Mouse (Mus musculus): ENCODE results near the gene Tor2a. TPM values are rescaled to one million over a fixed set of nuclear protein-coding genes. Genes with fewer than 3 reads are reported as not detected.
A peak's percentile ranks its signal among the peaks of the same experiment; 100 is the strongest.

Gene Tor2a
- total RNA-seq, 2 experiments from 2014 or later = 17.7 to 24.2 TPM

- ATAC-seq (ENCODE audit: poor library complexity, severe bottlenecking) = no peak
These were observed 28.6 kb upstream of the Tor2a start for GRCm38 (mm10) chr2:32728463-32728862.

GRCm38 (mm10) chr2:32729547-32729946 is 27.5 kb upstream of the Tor2a start:
- ATAC-seq (ENCODE audit: poor library complexity, severe bottlenecking) = no peak

- no peak for ATAC-seq (ENCODE audit: poor library complexity, severe bottlenecking)
These were observed 26.2 kb upstream of the Tor2a start for GRCm38 (mm10) chr2:32730854-32731253.

- ATAC-seq (ENCODE audit: poor library complexity, severe bottlenecking) = no peak
These were observed 25.1 kb upstream of the Tor2a start for GRCm38 (mm10) chr2:32731911-32732310.

GRCm38 (mm10) chr2:32732695-32733094 is 24.3 kb upstream of the Tor2a start:
- no peak for ATAC-seq (ENCODE audit: poor library complexity, severe bottlenecking)

- no peak for ATAC-seq (ENCODE audit: poor library complexity, severe bottlenecking)
These were observed 22.6 kb upstream of the Tor2a start for GRCm38 (mm10) chr2:32734480-32734879.

GRCm38 (mm10) chr2:32734933-32735332 is 22.1 kb upstream of the Tor2a start:
- ATAC-seq (ENCODE audit: poor library complexity, severe bottlenecking) = no peak

- no peak for ATAC-seq (ENCODE audit: poor library complexity, severe bottlenecking)
These were observed 20.7 kb upstream of the Tor2a start for GRCm38 (mm10) chr2:32736306-32736829.

- ATAC-seq (ENCODE audit: poor library complexity, severe bottlenecking) = no peak
These were observed 20.0 kb upstream of the Tor2a start for GRCm38 (mm10) chr2:32737008-32737407.

- ATAC-seq (ENCODE audit: poor library complexity, severe bottlenecking) = no peak
These were observed 17.7 kb upstream of the Tor2a start for GRCm38 (mm10) chr2:32739311-32739710.

GRCm38 (mm10) chr2:32740916-32741272 is 16.1 kb upstream of the Tor2a start, which contains the start of gene 6330409D20Rik:
Gene 6330409D20Rik (minus strand): TSS chr2:32741016.
- ATAC-seq (ENCODE audit: poor library complexity, severe bottlenecking) = no peak

- ATAC-seq (ENCODE audit: poor library complexity, severe bottlenecking) = no peak
These were observed 15.5 kb upstream of the Tor2a start for GRCm38 (mm10) chr2:32741273-32742172.

GRCm38 (mm10) chr2:32742173-32742531 is 14.9 kb upstream of the Tor2a start:
- no peak for ATAC-seq (ENCODE audit: poor library complexity, severe bottlenecking)

- 0 out of 2 replicates have a peak, but pooled peaks have one; percentile 43 for ATAC-seq (ENCODE audit: poor library complexity, severe bottlenecking)
These were observed 12.6 kb upstream of the Tor2a start for GRCm38 (mm10) chr2:32744272-32744982.

GRCm38 (mm10) chr2:32749082-32749481 is 8.0 kb upstream of the Tor2a start:
- no peak for ATAC-seq (ENCODE audit: poor library complexity, severe bottlenecking)

- ATAC-seq (ENCODE audit: poor library complexity, severe bottlenecking) = no peak
These were observed 6.8 kb upstream of the Tor2a start for GRCm38 (mm10) chr2:32750199-32750598.

- ATAC-seq (ENCODE audit: poor library complexity, severe bottlenecking) = no peak
These were observed 6.0 kb upstream of the Tor2a start for GRCm38 (mm10) chr2:32750887-32751664.

- no peak for ATAC-seq (ENCODE audit: poor library complexity, severe bottlenecking)
These were observed 5.4 kb upstream of the Tor2a start for GRCm38 (mm10) chr2:32751665-32752033.

- ATAC-seq (ENCODE audit: poor library complexity, severe bottlenecking) = no peak
These were observed 4.9 kb upstream of the Tor2a start for GRCm38 (mm10) chr2:32752181-32752580.

GRCm38 (mm10) chr2:32756674-32757055 is 369 bp upstream of the Tor2a start:
- ATAC-seq (ENCODE audit: poor library complexity, severe bottlenecking) = 0 out of 2 replicates have a peak, but pooled peaks have one; percentile 1

GRCm38 (mm10) chr2:32758503-32758902 is 1.5 kb downstream of the Tor2a start:
- no peak for ATAC-seq (ENCODE audit: poor library complexity, severe bottlenecking)
